Mouse (Mus musculus) bone marrow macrophage, adult 2 months (primary cell): ENCODE data around the gene Commd8. TPM values are rescaled to one million over a fixed set of nuclear protein-coding genes. Genes with fewer than 3 reads are reported as not detected.

Experiments
- H3K27ac ChIP-seq: 2 replicates; pipeline ENCODE4 v1.5.1; 2012; ENCODE audit warnings: low read depth, low read length; ENCODE audit not compliant: insufficient read depth
- H3K4me1 ChIP-seq: 2 replicates; pipeline ENCODE4 v1.6.1; 2012; ENCODE audit warnings: low read length; ENCODE audit not compliant: control insufficient read depth, insufficient read depth
- H3K4me3 ChIP-seq: 2 replicates; pipeline ENCODE4 v1.5.1; 2012; ENCODE audit warnings: mild to moderate bottlenecking, low read length, moderate library complexity; ENCODE audit not compliant: insufficient read depth
- CTCF ChIP-seq: IDR thresholded peaks from 2 replicates; pipeline ENCODE4 v1.5.1; 2012; ENCODE audit warnings: low read depth, mild to moderate bottlenecking, low read length, moderate library complexity
- POLR2A ChIP-seq: IDR thresholded peaks from 2 replicates; pipeline ENCODE4 v1.6.1; 2012; ENCODE audit warnings: mild to moderate bottlenecking, low read depth, low read length, borderline replicate concordance
- polyA plus RNA-seq: library from polyadenylated mRNA; stranded (reverse); fragments of >200 nt; gene quantifications from 2 replicates; pipeline ENCODE4 v1.2.4, GENCODE M21; 2012; ENCODE audit not compliant: missing spikeins, insufficient read depth, insufficient read length

The Commd8 gene
- polyA plus RNA-seq, 1 experiment = 177 TPM

DNA sequence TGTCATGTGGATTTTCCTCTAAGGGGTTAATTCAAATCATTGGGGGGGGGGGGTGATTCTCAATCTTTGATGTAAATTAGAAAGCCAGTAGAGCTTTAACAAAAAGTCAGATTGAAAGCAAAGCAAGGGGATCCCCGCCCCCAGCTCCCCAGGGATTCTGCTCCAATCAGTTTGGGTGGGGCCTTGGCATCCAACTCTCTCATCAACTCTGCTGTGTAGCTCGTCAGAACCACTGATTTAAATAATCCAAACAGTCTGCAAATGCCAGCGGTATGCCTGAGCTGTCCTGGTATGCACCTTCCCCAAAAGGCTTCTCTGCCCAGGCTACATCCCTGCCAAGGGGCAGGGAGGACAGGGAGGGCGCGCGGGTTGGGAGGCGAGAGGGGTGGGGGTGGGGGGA, 33.6 kb upstream of the Commd8 start:
- H3K4me3 ChIP-seq = no peak overlapping the region
- H3K27ac ChIP-seq = no peak overlapping the region
- TF ChIP-seq CTCF = no peak
- TF ChIP-seq POLR2A = no peak
- H3K4me1 ChIP-seq = peaks cover 9% of the 10 kb centered on the region

DNA sequence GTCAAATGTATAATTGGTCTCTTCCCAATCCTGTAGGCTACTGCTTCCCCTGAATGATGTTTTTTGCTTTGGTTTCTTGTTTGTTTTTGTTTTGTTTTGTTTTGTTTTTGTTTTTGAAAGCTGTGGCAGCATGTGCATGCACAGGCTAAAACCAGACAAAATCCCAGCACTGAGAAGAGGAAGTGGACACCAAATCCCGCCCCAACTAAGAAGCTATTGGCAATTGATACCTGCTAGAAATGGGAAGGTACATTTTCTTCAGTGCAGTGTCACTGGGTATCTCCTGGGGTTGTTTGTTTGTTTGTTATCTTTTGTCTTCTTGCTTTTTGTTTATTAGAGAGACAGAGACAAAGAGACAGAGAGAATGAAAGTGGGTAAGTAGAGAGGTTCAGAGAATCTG, 27.5 kb upstream of the Commd8 start:
- TF ChIP-seq POLR2A (no peak), CTCF (no peak)
- no peak overlapping the region for H3K27ac ChIP-seq
- peaks cover 5% of the 10 kb centered on the region; the same call in 1 of the 2 replicates for H3K4me1 ChIP-seq
- no peak overlapping the region for H3K4me3 ChIP-seq

DNA sequence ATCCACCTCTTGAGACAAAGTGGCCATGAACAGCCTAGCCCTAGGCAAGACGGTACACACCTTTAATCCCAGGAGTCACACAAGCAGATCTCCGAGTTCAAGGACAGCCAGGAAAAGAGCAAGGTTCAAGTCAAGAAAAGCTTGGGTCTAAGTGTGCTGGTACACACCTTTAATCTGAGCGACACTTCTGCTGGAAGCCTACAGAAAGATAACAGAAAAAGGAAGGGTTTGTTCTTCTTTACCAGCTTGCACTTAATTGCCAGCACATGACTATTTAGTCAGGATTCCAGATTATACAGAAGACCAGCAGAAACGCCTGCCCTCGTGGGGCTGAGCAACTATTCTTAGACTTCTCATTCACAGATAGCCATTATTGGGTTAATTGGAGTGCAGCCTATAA, 23.9 kb upstream of the Commd8 start:
- Histone ChIP-seq H3K4me3 (no peak overlapping the region), H3K27ac (no peak overlapping the region), H3K4me1 (no peaks in the 10 kb centered on the region)
- TF ChIP-seq POLR2A (no peak), CTCF (no peak)

DNA sequence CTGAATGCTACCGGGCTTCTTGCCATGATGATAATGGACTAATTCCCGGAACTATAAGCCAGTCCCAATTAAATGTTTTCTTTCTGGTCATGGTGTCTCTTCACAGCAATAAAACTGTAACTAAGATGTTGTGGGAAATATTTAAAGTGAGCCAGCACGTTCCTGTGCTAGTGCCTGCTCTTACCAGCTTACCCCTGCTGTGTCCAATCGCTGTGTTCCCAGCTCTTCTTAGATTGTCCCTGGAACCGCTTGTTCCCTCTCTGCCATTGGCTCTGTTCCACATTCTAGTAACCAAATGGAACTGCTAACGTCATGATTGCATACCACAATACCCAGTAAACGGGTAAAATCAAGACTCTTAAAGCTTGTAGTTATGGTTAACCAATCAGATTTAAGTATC, 23.2 kb upstream of the Commd8 start:
- Histone ChIP-seq H3K4me3 (no peak overlapping the region), H3K27ac (no peak overlapping the region), H3K4me1 (no peaks in the 10 kb centered on the region)
- no peak for TF ChIP-seq POLR2A
- TF ChIP-seq CTCF = no peak

DNA sequence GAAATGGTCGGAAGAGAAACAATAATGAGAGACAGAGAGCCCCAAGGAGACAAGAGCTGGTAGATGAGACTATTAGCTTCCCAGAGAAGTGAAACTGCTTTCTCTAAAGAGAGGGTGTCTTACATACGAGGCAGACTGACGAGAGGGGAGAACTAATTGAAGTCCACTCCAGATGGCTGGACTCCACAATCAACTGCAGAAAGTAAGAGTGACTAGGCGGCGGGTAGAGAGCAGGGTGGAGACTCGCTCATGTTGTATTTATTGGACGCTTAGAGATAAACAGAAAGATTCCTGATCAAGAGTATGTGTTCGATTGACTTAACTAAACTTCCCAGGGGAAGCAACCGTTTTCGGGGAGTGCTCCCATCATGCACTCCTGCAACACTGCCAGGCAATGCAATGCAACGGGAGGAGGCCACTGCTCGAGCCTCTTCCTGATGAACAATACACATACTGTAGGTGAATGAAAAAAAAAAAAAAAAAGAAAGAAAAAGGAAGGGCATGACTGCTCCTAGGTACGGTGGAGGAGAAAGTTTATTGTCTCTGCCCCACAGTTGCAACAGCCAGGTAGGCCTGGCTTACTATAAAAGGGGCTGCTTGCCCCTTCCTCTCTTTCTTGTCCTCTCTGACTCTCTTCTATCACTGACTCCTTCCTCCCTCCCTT, 16.6 kb upstream of the Commd8 start:
- peak overlapping the region; percentile 36 for H3K4me3 ChIP-seq

DNA sequence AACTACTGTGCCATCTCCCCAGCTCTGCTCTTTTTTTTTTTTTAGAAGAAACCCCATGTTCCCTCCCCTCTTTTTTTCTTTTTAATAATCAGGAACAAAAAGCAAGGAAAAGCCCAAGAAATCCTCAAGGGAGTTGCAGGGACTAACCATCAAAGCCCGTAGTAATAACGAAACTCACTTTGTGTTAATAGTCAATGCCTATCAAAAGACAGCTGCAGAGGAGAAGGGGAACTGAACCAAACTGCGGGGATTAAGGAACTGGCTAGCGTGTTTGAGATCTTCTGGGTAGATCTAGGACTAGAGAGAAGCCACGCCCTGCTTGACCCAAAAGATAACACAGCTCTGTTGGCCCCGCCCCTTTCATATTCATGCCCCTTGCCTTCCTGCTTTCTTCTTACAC, 15.9 kb upstream of the Commd8 start:
- H3K4me3 ChIP-seq = peak overlapping the region; percentile 57
- H3K27ac ChIP-seq = peak overlapping the region; percentile 86
- TF ChIP-seq POLR2A (no peak), CTCF (no peak)
- peaks cover 31% of the 10 kb centered on the region for H3K4me1 ChIP-seq

More for the DNA sequence above, 16.6 kb upstream of the Commd8 start:
- Histone ChIP-seq H3K27ac (peak overlapping the region; percentile 86), H3K4me1 (peaks cover 31% of the 10 kb centered on the region)
- TF ChIP-seq POLR2A (no peak), CTCF (no peak)

DNA sequence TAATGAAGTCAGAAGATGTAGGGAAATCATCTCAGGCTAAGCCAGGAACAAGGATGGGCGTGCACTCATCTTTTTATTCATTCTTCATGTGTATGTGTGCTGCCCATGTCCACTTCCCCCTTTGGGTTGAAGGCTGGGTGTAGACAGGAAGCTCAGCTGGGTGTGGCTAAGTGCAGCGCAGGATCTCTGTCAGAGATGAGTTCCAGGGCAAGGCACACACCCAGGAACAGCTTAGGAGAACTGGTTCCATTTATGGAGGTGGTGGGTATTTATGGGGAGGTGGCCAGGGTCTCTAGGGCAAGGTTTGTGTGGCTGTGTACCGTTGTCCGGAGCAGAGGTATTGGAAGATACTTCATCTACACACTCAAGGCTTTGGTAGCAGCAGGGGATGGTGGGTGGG, 14.8 kb upstream of the Commd8 start:
- TF ChIP-seq POLR2A (no peak), CTCF (no peak)
- Histone ChIP-seq H3K27ac (peak overlapping the region; percentile 84), H3K4me3 (peak overlapping the region; percentile 57), H3K4me1 (peaks cover 31% of the 10 kb centered on the region)

DNA sequence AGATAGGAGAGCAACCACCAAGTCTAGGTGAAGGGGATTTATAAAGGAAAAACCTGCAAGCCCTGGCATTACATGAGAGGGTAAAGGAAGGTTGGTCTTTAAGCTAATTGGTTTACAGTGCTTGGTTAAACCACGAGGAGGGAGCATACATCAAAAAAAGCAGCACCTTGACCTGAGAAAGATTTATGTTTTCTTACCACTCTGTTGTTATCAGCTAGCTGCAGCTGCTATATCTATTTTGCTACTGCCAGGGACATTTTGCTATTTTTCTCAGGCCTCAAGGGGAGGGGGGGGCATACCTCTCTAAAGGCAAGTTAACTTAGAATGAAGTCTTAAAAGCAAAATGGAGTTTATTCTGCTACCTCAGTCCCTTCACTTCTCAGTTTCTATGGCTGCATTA, 13.2 kb upstream of the Commd8 start:
- H3K4me1 ChIP-seq = peaks cover 31% of the 10 kb centered on the region
- TF ChIP-seq CTCF = no peak
- no peak for TF ChIP-seq POLR2A

DNA sequence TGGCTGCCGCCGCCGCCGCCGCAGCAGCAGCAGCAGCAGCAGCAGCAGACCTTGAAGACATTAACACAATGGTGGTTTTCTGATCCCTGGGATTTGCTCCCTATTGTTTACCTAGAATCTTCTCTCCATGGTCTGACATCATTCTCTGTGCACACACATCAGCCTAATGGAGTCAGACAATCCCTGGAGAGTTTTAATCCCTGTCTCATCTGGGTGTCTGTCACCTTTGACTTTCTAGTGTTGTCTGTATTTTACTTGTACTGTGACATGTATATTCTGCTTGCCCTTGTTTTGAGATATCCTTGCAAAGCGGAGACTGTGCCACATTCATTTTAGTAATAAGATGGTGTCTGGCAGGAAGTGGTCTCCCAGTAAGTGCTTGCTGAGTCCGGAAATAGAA, 7.5 kb upstream of the Commd8 start:
- peaks cover 5% of the 10 kb centered on the region for H3K4me1 ChIP-seq
- no peak overlapping the region for H3K27ac ChIP-seq
- TF ChIP-seq CTCF (no peak), POLR2A (no peak)
- H3K4me3 ChIP-seq = no peak overlapping the region

More for the DNA sequence above, 13.2 kb upstream of the Commd8 start:
- Histone ChIP-seq H3K27ac (no peak overlapping the region), H3K4me3 (no peak overlapping the region)

DNA sequence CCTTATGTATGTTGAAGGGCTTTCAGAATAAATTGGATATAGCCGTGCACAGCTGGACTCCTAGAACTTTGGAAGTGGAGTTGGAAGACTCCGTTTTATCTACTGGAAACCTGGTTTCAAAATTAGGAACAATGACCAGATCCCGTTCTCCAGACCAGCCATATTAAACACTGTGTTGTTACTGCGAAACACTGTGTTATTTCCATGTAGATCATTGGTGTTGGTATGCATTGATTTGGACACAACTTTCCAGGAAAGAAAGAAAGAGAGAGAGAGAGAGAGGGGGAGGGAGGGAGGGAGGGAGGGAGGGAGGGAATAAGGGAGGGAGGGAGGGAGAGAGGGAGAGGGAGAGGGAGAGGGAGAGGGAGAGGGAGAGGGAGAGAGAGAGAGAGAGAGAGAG, 7.1 kb upstream of the Commd8 start:
- peaks cover 7% of the 10 kb centered on the region for H3K4me1 ChIP-seq
- TF ChIP-seq CTCF = no peak
- TF ChIP-seq POLR2A = no peak
- H3K4me3 ChIP-seq = no peak overlapping the region
- H3K27ac ChIP-seq = no peak overlapping the region

DNA sequence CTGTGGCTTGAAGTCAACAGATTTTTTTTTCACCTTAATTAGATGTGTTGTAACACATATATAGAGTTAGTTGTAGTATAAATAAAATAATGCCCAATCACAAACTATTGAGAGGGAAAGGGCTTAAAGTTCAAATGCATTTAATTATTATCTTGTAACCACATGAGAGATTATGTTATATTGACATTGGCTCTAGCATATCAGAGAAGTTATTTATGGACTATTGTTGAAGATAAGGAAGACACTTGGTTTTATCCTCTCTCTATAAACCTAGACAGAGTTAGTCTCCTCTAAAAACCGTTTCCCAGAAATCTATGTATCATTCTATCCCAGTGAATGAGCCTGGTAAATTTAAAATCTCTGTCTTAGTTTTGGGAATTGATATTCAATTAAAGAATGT, 5.5 kb upstream of the Commd8 start:
- peaks cover 15% of the 10 kb centered on the region for H3K4me1 ChIP-seq
- no peak for TF ChIP-seq CTCF
- TF ChIP-seq POLR2A = no peak
- H3K27ac ChIP-seq = no peak overlapping the region
- no peak overlapping the region for H3K4me3 ChIP-seq
